Mouse (Mus musculus): ENCODE data around the gene BC061237. TPM values are rescaled to one million over a fixed set of nuclear protein-coding genes. Genes with fewer than 3 reads are reported as not detected.

The BC061237 gene
- not detected in 4 replicates for total RNA-seq (2023)

GRCm38 (mm10) chr14:44492163-44492562 is at the start of gene BC061237:
Gene BC061237 (plus strand): TSS chr14:44492463.

GRCm38 (mm10) chr14:44517976-44518375 is 25.7 kb downstream of the BC061237 start, which contains the start of gene Gm17093:
Gene Gm17093 (plus strand): TSS chr14:44518276.

Other genes starting within 250 kb of the BC061237 start
- gene Gm8220, start 206.9 kb upstream of the BC061237 start, total RNA-seq (2023): not detected in 4 replicates
- not detected in 4 replicates for gene Gm5930, start 153.9 kb upstream of the BC061237 start, total RNA-seq (2023)
- gene Gm8229, start 127.1 kb upstream of the BC061237 start, total RNA-seq (2023): not detected in 4 replicates
- gene Gm3371, start 81.8 kb upstream of the BC061237 start, total RNA-seq (2023): not detected in 4 replicates
- not detected in 4 replicates for gene Gm8232, start 58.8 kb upstream of the BC061237 start, total RNA-seq (2023)
- not detected in 4 replicates for gene Gm17093, start 25.8 kb downstream of the BC061237 start, total RNA-seq (2023)
- gene Gm8247, start 90.7 kb downstream of the BC061237 start, total RNA-seq (2023): not detected in 4 replicates
- not detected in 4 replicates for gene Gm5624, start 135.5 kb downstream of the BC061237 start, total RNA-seq (2023)
- not detected in 4 replicates for gene Gm8257, start 214.0 kb downstream of the BC061237 start, total RNA-seq (2023)

Measured in B cell, adult 62 days (primary cell).